Mouse (Mus musculus): ENCODE results near the gene Il3. TPM values are rescaled to one million over a fixed set of nuclear protein-coding genes. Genes with fewer than 3 reads are reported as not detected.

The Il3 gene
- total RNA-seq, 4 experiments from 2014 or later = not detected

DNA sequence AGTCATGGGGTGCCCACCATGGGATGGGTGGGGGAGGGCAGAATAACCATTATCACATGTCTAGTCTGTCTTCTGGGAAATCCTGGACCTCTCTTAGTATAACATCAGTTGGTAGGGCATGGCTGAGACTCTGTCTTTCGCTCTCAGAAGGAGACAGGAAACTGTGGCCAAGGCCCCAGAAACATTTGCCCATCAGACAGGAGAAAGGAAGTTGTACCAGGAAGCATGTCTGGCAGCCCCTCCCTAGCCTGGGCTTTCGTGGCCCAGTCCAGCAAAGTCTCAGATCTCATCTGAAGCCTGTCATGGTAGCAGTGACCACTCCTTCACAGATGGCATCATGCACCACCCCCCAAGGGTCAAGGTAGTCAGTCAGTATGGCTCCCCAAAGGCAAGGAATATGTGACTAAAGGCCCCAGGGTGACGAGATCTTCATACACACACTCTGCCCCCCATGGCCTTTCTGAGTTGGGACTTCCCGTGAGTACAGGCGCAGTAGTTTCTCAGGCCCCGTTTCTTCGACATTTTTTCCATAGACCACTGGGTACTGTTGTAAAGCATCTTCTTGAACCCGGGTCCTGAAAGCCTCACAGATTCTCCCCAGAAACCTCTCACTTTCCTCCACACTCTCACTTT, 20.9 kb upstream of the Il3 start:
- no peak for DNase-seq (ENCODE audit: low spot score in 2 of 2)

DNA sequence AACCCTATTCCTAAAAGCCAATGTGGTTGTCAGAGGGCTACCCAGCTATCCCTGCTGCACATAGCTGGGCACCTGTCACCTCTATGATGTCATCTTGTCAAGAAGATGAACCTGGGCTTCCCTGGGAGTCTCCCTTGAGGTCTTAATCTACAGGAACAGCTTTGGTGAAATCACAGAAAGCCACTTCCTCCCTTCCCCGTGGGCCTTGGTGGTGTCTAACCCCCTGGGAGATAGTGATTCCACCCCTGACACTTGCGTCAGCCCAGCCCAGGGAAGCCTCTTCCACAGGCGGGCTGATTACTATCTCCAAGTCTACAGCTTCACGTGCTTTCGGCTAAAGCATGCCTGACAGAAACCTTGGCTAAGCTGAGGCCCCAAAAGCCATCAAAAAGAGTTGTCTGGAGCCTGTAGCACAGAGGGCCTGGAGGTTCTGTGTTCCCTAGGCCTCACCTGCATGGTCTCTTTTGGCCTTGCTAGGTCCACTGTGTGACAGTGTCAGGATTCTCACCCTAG, 4.4 kb upstream of the Il3 start:
- no peak for DNase-seq (ENCODE audit: low spot score in 2 of 2)

DNA sequence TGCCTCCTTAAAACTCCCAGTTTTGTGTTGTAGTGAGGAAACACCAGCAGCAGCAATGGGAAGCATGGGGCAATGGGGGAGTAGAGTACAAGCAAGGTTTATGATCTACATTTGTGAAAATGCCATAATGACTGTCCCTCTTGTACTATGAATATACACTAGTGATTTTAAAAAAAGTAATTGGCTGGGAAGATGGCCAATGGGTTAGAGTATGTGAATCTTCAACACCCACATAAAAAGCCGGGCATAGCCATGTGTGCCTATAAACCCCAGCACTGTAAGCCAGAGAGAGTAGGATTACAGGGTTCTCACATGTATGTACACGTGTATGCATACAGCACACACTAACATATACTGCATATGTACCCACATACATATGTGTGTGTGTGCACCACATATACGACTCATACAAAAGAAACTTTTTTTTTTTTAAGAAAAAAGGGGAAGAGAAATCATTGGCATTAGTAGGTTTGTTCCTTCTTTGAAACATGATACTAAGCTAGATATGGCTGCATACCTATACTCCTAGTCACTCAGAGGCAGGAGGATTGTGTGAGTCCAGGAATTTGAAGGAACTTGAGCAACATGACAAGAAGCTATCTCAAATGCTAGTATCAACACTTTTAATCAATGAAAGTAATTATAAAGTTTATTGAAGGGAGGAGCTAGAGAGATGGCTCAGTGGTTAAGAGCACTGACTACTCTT, 2.3 kb upstream of the Il3 start:
- no peak for DNase-seq (ENCODE audit: low spot score in 2 of 2)

DNA sequence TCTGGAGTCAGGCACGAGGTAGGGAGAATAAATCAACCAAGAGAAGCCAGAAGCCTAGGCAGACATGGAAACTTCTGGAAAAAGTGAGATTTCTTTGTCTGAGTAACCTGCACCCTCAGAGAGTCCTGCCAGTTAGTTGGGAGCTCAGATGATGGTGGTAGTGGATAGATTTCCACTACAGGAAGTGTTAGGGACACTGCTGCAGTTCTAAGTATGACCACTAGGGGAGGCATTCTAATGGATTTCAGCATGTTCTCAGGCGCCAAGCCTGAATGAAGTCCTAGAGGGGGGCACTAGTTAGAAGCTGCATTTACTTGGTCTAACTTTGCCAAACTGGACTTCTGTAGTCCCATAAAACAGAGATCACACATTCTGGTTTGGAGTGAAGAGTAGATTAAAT, 2.5 kb downstream of the Il3 start:
- DNase-seq (ENCODE audit: low spot score in 2 of 2) = peak in 1 of 2 experiments; percentile 22

DNA sequence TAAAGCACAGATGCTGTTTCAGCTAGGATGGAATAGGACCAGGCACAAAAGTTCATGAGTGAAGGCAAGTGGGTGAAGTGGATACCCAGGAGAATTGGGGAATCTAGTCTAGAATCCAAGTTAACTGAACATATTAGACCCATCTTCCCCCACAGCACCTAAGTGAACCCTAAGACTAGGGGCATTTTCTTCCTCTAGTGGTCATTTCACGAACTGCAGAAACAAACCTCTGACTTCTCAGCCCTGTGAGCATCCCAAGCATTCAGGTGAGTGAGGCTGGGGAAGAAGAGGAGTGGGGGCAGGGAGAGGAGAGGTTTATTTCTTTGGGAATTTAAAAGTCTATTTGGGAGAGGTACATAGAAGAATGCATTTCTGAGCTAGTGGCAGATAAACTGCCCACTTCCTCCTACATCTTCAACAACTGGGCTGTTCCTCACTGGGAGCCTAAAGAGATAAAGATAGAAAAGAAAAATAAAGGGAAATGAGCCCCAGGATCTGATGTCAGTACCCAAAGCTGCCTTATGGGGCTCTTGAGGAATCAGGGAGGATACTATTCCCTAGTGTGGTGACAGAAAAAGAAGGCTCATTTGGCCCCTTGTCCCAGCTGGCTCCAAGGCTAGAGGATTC, 3.6 kb downstream of the Il3 start:
- DNase-seq (ENCODE audit: low spot score in 2 of 2) = no peak

DNA sequence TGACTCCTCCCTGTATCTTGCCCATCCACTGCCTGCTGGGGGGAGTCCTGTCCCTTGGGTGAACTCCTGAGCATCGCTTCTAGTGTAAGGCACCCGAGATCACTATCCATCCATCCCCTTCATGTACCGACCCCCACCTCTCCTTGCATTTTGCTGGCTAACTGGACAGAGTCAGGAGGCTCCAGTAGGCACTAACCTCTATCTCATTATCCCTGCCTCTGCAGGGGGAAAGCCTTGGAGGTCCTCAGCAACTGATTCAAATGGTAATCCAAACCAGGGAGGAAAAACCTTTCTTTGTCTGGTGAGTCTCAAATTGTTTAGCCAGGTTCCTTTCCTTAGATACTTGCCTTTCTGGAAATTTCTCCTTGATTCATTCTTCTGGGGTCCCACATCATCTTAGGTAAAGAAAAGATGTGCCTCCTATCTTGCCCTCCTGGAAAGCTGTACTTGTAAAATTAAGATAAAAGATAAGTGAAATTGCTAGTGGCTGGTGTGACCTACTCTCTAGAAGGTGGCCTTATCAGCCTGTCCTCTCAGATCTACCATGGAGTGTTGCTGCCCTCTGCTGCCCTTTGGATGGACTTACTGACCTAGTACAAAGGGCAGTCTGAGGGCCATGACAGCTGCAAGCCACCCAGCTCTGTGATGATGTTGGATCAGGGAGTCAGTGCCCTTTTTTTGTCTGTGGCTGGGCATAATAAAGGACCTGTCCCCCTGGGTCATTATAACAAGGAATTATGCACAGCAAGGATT, 10.3 kb downstream of the Il3 start:
- peak; percentile 58 to 65 for DNase-seq (ENCODE audit: low spot score in 2 of 2)

DNA sequence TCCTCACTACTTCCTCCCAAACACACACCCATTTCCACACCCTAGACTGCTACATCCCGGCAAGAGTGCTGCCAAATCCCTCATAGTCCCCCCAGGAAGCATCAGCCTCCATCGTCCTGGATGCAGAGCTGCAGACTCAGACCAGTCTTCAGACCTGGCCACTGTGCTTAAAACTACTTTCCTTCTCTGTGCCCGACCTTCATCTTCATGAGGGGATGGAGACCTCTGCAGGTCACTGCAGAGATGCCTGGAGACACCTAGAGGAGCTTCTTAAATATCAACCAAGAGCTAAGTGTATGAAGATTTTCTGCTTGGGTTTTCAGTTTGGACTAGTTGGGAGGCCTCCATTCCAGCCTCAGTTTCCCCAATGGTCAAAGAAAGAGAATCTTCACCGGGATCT, 13.0 kb downstream of the Il3 start:
- DNase-seq (ENCODE audit: low spot score in 2 of 2) = no peak

DNA sequence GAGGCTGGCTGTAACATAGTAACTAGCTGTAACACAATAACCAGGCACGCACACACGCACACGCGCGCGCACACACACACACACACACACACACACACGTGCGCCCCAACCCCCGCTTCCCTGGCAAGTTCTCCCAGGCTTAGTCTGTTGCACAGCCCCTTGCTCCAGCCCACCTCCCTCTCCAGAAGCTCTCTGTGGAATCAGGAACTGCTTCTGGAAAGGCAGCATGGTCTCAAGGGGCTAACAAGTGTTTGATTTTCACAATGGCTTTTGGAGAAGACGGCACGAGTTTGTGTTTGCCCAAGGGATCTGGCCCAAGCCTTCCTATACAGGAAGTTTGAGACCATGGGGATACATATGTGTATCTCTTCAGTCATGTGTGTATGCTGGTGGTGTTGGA, 16.5 kb downstream of the Il3 start:
- no peak for DNase-seq (ENCODE audit: low spot score in 2 of 2)

DNA sequence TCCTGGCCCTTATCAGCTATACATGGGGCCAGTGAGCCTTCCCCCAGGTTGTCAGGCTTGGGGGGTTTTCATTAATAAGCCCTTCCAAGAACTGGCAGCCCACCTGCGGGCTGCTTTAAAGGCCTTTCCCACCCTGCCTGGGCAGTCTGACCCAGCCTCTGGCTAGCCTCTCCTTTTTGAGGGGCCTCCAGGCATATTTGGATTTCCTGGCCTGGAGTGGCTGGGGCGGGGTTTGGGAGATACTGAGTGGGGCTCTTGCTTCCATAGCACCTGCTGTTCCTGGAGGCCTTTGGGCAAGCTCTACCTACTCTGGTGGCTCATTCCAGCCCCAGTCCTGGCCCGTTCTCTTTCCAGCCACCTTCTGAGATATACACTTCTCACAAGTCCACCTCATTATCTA, 17.3 kb downstream of the Il3 start:
- DNase-seq (ENCODE audit: low spot score in 2 of 2) = no peak

DNA sequence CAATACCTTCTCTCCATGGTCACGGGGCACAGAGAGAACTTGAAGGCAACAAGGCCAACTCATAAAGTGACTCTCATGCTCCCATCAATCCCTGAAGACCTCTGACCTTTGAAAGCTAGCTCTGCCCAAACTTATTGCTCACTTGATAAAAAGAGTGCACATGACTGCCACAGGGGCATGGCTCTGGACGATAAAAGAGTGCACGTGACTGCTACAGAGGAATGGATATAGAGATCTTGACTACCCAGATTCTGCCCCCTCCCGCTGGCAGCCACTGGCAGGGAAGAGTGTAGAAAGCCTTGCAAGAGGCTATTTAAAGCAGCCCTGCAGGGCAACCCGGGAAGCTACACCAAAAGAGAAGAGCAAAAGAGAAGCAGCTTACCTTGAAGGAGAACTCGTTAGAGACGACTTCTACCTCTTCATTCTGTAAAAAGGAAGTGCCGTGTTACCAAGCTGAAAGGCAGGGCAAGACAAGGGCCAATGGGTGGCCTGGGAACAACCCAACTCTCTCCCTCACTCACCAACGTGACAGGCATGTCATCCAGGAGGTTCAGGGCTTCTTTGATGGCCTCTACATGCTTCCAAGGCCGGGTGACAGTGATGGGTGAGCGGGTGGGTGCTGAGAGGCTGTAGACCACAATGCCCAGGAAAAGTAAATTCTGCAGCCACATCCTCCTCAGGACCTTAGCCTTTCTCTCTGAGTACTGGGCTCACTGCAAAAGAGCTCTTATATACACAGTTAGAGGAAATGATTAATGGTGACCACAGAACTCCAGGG, 17.9 kb downstream of the Il3 start, which contains the start of gene Csf2:
Csf2 (minus strand) TSS at position 728 of the 778 bp plus-strand sequence.
- DNase-seq (ENCODE audit: low spot score in 2 of 2) = no peak

DNA sequence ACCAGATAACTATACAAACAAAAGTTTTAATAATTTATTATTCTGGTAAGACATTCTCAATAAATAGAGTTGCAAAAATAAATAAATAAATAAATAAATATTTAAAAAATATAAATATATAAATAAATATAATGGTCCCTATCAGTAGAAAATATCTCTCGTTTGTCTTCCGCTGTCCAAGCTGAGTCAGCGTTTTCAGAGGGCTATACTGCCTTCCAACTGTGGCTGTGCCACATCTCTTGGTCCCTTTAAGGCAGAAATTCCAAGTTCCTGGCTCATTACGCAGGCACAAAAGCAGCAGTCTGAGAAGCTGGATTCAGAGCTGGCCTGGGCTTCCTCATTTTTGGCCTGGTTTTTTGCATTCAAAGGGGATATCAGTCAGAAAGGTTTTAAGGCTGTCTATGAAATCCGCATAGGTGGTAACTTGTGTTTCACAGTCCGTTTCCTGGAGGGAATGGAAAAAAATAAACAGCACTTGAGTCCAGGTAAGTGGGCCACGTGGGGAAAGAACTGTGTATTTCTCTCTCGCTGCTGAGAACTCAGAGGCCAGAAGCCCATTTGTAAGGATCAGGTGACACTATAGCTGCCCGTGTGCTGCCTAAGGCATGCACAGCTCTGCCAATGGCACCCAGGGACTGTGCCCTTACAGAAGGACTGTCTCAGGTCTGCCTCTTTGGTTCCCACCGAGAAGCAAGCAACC, 19.7 kb downstream of the Il3 start:
- DNase-seq (ENCODE audit: low spot score in 2 of 2) = no peak

DNA sequence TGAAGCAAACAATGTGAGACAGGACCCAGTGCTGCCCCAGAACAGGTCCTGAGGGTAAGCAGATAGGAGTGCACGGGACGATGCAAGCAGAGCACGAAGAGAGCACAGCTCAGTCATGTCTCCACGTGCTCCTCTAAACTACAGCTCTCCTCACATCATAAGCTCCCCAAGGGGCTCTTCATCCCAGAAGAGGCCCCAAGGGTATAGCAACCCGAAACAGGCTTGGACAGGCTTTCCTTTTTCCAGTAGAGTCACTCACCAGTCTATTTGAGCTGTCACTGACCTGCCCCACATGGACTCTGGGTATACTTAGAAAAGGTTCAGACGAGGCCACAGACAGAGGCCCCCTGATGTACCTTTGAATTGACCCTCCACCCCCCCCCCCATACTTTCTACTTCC, 22.6 kb downstream of the Il3 start:
- DNase-seq (ENCODE audit: low spot score in 2 of 2) = no peak

DNA sequence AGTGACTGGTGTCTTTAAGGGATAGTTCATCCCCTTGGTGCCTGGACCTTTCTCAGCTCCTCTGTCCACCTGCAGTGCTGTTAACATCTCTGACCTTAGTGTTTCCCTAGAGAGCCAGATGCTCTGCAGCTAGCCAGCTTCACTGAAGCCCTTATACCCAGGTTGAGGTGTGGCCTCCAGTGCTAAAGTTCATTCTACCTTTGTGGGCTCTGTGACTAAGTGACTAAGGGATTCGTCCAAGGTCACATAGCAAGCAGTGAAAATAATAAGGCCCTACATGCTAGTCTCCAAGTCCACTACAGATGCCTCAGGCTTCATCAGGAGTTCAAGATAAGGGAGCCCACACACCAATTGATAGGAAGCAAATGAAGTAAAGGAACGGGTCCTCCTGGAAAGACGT, 24.6 kb downstream of the Il3 start:
- no peak for DNase-seq (ENCODE audit: low spot score in 2 of 2)

DNA sequence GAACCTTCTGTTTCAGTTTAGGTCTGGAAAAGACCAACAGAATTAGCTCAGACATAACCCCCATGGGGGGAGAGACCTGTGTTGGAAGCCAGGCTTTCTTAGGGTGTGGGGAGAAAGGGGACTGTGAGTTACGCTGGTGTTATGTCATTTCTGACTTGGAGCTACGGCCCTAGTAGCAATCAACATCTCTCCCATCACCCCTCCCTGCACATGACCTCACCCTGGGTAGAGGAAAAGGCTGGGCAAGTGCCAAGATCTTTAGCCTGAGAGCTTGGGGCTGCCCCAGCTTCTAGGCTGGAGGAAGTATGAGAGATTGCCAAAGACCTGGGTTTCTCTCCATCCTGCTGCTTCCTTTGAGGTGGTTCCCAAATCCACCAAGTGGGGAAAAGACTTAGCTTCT, 30.1 kb downstream of the Il3 start:
- peak; percentile 43 to 46 for DNase-seq (ENCODE audit: low spot score in 2 of 2)

DNA sequence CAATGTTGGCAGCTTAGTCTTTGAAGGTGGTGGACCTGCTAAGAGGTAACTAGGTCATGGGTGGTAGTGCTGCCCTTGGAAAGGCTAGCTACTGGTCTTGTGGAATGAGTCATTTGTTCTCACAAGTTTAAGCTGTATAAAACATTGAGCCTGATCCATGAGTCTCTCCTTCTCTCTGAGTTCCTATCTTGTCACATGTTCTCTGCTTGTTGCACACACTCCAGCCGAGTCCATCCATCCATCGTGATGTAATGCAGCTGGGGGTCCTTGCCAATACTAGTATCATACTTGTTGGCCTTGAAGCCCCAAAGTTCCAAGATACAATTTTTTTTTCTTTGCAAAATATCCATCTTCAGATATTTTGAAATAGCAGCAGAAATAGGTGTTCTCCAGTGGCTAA, 39.6 kb downstream of the Il3 start:
- no peak for DNase-seq (ENCODE audit: low spot score in 2 of 2)

DNA sequence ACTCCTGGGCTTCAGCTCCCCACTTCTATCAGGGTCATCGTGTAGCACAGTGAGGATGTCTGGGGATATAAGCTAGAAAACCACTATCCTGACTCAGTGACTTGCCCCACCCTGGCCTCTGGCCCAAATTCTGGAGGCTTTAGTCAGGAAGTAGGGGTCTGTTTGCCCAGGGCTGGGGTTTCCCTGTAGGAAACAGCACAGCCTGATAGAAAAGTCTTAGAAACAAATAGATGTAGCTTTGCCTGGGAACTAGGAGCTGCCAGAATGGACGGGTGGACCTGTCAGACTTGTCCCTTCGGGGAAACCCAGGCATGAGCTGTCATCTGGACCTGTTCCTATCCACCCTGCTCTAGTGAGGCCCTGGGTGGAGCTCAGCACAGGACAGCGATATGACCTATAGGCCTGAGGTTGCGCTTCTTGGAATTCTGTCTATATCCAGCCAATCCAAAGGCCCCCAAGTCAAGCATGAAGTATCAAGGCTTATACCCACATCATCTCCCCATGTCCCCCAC, 42.5 kb downstream of the Il3 start:
- no peak for DNase-seq (ENCODE audit: low spot score in 2 of 2)

DNA sequence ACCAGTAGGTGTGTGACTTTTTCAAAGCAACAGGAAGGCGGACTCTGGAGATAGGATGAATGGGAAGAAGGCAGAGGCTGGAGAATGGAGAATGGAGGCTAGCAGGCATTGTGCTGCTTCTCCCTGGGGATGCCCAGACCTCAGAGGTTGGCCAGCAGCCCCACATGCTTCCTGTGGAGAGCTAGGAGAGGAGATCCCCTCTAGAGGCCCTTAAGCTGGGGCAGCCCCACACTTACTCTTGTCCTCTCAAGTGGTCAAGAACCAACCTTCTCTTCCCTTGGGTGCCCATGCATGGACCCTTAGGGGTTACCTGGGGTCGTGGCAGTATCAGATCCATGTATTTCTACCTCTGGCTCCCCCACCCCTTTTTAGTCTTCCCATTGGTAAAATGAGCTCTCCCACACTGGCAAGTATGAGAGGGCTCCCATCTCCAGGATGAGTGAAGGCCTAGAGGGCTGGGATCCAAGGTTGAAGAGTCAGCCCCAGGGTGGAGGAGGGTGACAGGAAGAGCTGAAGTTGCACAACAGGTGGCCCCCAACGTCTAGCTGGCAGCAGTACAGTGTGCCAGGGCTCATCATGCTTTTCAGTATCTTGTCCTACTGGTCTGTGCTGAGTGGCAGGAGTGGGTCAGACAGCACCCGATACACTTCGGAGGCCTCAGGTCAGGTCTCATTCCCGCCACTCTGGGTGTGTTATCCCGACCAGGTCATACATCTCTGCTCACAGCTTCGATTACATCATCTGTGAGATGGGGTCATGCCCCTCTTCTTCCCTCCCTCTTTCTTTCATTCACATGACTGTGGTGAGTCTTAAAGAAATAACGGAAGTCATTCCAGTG, 43.2 kb downstream of the Il3 start:
- DNase-seq (ENCODE audit: low spot score in 2 of 2) = no peak

DNA sequence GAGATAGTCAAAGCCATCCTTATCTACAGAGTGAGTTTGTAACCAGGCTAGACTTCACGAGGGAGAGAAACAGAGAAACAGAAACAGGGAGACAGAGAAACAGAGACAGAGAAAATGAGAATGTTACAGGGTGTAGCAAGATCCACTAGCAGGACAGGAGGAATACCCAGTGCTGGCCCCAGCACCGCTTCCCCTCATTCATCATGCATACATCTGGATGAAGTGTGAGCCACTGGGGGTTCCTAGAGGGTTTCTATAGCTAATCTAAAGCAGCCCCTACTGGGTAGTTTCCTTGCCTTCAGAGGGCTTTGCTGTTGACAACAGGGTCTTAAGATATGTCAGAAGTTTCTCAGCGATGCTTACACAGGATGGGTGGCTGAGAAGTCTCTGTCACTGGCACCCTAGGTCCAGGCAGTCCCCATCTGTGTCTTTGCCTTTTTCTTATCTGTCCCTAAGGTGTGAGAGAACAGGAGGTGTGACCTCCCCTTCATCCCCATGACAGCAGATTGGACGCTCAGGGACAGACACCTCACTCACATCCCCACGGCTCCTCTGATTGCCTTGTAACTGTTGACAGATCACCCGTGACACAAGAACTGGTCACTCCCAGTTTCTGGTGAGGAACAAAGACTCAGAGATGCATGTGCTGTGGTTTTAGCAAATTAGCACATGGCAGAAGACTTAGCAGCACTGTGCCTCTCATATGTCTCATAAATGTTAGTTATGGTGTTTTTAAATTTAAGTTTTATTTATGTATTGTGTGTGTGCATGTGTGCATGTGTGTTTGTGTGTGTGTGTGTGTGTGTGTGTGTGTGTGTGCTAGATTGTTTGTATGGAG, 47.0 kb downstream of the Il3 start:
- DNase-seq (ENCODE audit: low spot score in 2 of 2) = no peak
